Mouse (Mus musculus): ENCODE results near the gene Pip5k1b. TPM values are rescaled to one million over a fixed set of nuclear protein-coding genes. Genes with fewer than 3 reads are reported as not detected.

Pip5k1b gene
- polyA plus RNA-seq, 1 experiment from 2014 or later, result 0.11 TPM

GRCm38 (mm10) chr19:24514661-24515642, 40.7 kb downstream of the Pip5k1b start:
- Histone ChIP-seq H3K27ac (no peak overlapping the region), H3K36me3 (ENCODE audit: inconsistent target) (no peaks in the 10 kb centered on the region), H3K79me2 (ENCODE audit: inconsistent target) (no peaks in the 10 kb centered on the region), H3K4me3 (ENCODE audit: inconsistent target) (no peak overlapping the region)
- WGBS (ENCODE audit: missing documents), result 78% methylated on average over 15 of the region's 15 CpGs

- Histone ChIP-seq H3K4me3 (ENCODE audit: inconsistent target) (no peak overlapping the region), H3K79me2 (ENCODE audit: inconsistent target) (no peaks in the 10 kb centered on the region), H3K27ac (no peak overlapping the region), H3K36me3 (ENCODE audit: inconsistent target) (no peaks in the 10 kb centered on the region)
- 96% methylated on average over 20 of the region's 20 CpGs for WGBS (ENCODE audit: missing documents)
Observed at GRCm38 (mm10) chr19:24513105-24513843, 42.4 kb downstream of the Pip5k1b start.

- no peak overlapping the region for H3K4me3 ChIP-seq (ENCODE audit: inconsistent target)
- H3K36me3 ChIP-seq (ENCODE audit: inconsistent target), result no peaks in the 10 kb centered on the region
- H3K27ac ChIP-seq, result no peak overlapping the region
- H3K79me2 ChIP-seq (ENCODE audit: inconsistent target), result no peaks in the 10 kb centered on the region
- WGBS (ENCODE audit: missing documents), result 94% methylated on average over 7 of the region's 7 CpGs
Observed at GRCm38 (mm10) chr19:24511939-24512338, 43.7 kb downstream of the Pip5k1b start.

GRCm38 (mm10) chr19:24509391-24509790, 46.3 kb downstream of the Pip5k1b start:
- Histone ChIP-seq H3K4me3 (ENCODE audit: inconsistent target) (no peak overlapping the region), H3K79me2 (ENCODE audit: inconsistent target) (no peaks in the 10 kb centered on the region), H3K27ac (no peak overlapping the region), H3K36me3 (ENCODE audit: inconsistent target) (no peaks in the 10 kb centered on the region)
- 91% methylated on average over 6 of the region's 6 CpGs for WGBS (ENCODE audit: missing documents)

- no peak overlapping the region for H3K27ac ChIP-seq
Observed at GRCm38 (mm10) chr19:24508087-24508767, 47.4 kb downstream of the Pip5k1b start.

GRCm38 (mm10) chr19:24502736-24503421, 52.8 kb downstream of the Pip5k1b start:
- WGBS (ENCODE audit: missing documents), result 85% methylated on average over 10 of the region's 10 CpGs
- no peaks in the 10 kb centered on the region for H3K36me3 ChIP-seq (ENCODE audit: inconsistent target)
- H3K79me2 ChIP-seq (ENCODE audit: inconsistent target), result no peaks in the 10 kb centered on the region
- no peak overlapping the region for H3K27ac ChIP-seq
- H3K4me3 ChIP-seq (ENCODE audit: inconsistent target), result no peak overlapping the region

More at GRCm38 (mm10) chr19:24508087-24508767, 47.4 kb downstream of the Pip5k1b start:
- Histone ChIP-seq H3K79me2 (ENCODE audit: inconsistent target) (no peaks in the 10 kb centered on the region), H3K36me3 (ENCODE audit: inconsistent target) (no peaks in the 10 kb centered on the region), H3K4me3 (ENCODE audit: inconsistent target) (no peak overlapping the region)
- WGBS (ENCODE audit: missing documents), result 89% methylated on average over 13 of the region's 13 CpGs

- Histone ChIP-seq H3K36me3 (ENCODE audit: inconsistent target) (no peaks in the 10 kb centered on the region), H3K27ac (no peak overlapping the region), H3K79me2 (ENCODE audit: inconsistent target) (no peaks in the 10 kb centered on the region), H3K4me3 (ENCODE audit: inconsistent target) (no peak overlapping the region)
Observed at GRCm38 (mm10) chr19:24501525-24501924, 54.1 kb downstream of the Pip5k1b start.

GRCm38 (mm10) chr19:24500431-24500830, 55.2 kb downstream of the Pip5k1b start:
- Histone ChIP-seq H3K79me2 (ENCODE audit: inconsistent target) (no peaks in the 10 kb centered on the region), H3K27ac (no peak overlapping the region), H3K36me3 (ENCODE audit: inconsistent target) (no peaks in the 10 kb centered on the region), H3K4me3 (ENCODE audit: inconsistent target) (no peak overlapping the region)
- 81% methylated on average over 5 of the region's 5 CpGs for WGBS (ENCODE audit: missing documents)

GRCm38 (mm10) chr19:24499291-24499690, 56.4 kb downstream of the Pip5k1b start:
- Histone ChIP-seq H3K27ac (no peak overlapping the region), H3K79me2 (ENCODE audit: inconsistent target) (no peaks in the 10 kb centered on the region), H3K36me3 (ENCODE audit: inconsistent target) (no peaks in the 10 kb centered on the region), H3K4me3 (ENCODE audit: inconsistent target) (no peak overlapping the region)
- WGBS (ENCODE audit: missing documents), result 94% methylated on average over 3 of the region's 3 CpGs

- 26% methylated on average over 4 of the region's 4 CpGs for WGBS (ENCODE audit: missing documents)
- Histone ChIP-seq H3K79me2 (ENCODE audit: inconsistent target) (no peaks in the 10 kb centered on the region), H3K4me3 (ENCODE audit: inconsistent target) (no peak overlapping the region), H3K36me3 (ENCODE audit: inconsistent target) (no peaks in the 10 kb centered on the region), H3K27ac (no peak overlapping the region)
Observed at GRCm38 (mm10) chr19:24493887-24494286, 61.8 kb downstream of the Pip5k1b start.

- Histone ChIP-seq H3K36me3 (ENCODE audit: inconsistent target) (no peaks in the 10 kb centered on the region), H3K79me2 (ENCODE audit: inconsistent target) (no peaks in the 10 kb centered on the region)
Observed at GRCm38 (mm10) chr19:24491824-24492223, 63.8 kb downstream of the Pip5k1b start.

GRCm38 (mm10) chr19:24490275-24490674, 65.4 kb downstream of the Pip5k1b start:
- H3K4me3 ChIP-seq (ENCODE audit: inconsistent target), result no peak overlapping the region
- H3K36me3 ChIP-seq (ENCODE audit: inconsistent target), result no peaks in the 10 kb centered on the region
- WGBS (ENCODE audit: missing documents), result 27% methylated on average over 5 of the region's 5 CpGs
- no peak overlapping the region for H3K27ac ChIP-seq
- H3K79me2 ChIP-seq (ENCODE audit: inconsistent target), result no peaks in the 10 kb centered on the region

More at GRCm38 (mm10) chr19:24491824-24492223, 63.8 kb downstream of the Pip5k1b start:
- Histone ChIP-seq H3K4me3 (ENCODE audit: inconsistent target) (no peak overlapping the region), H3K27ac (no peak overlapping the region)
- WGBS (ENCODE audit: missing documents), result 94% methylated on average over 3 of the region's 3 CpGs

GRCm38 (mm10) chr19:24486433-24487296, 69.0 kb downstream of the Pip5k1b start:
- WGBS (ENCODE audit: missing documents), result 89% methylated on average over 8 of the region's 8 CpGs

More at GRCm38 (mm10) chr19:24486433-24487296, 69.0 kb downstream of the Pip5k1b start:
- H3K36me3 ChIP-seq (ENCODE audit: inconsistent target), result no peaks in the 10 kb centered on the region
- no peak overlapping the region for H3K4me3 ChIP-seq (ENCODE audit: inconsistent target)
- H3K27ac ChIP-seq, result no peak overlapping the region
- H3K79me2 ChIP-seq (ENCODE audit: inconsistent target), result no peaks in the 10 kb centered on the region
